Mouse (Mus musculus) CD4-positive, CD25-positive, alpha-beta regulatory T cell, adult 2 months (primary cell): ENCODE measurements around the gene F830045P16Rik.

Experiments
- DNase-seq: peaks from one replicate; pipeline ENCODE4 v3.0.0-alpha.2; 2012; ENCODE audit warnings: low read depth, low spot score

Gene F830045P16Rik

DNA sequence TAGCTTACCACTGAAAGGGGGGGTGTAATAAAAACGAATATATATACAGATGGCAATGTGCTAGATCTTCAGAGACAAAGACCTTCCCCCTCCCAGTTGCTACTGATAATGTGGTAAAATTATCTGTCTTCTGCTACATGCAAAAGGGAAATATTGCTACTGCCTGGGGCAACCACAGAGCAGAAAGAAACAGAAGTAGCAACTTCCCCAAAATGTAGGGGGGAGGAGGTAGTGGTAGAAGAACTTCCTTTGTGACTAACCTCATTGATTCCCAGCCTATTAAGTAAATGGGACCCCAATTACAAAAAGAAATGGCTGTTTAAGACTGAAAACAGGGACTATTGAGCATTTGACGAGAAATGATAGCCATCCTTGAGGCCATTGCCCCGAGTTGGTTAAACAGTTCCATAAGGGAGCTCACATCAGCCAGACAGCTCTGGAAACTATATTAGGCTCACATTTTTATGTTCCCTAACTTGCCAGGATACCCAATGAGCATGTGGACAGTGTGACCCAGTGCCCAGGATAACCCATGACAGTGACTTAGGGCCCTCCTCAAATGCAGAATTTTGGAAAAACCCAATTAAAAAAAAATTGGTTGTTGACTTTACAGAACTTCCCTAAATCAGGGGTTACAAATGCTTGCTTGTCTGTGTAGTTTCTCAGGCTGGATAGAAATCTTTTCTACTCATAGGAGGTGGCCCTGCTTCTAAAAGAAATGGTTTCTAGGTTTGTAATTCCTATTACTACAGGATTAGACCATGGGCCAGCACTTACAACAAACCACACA is 46.7 kb downstream of the F830045P16Rik start:
- DNase-seq, result no peak

DNA sequence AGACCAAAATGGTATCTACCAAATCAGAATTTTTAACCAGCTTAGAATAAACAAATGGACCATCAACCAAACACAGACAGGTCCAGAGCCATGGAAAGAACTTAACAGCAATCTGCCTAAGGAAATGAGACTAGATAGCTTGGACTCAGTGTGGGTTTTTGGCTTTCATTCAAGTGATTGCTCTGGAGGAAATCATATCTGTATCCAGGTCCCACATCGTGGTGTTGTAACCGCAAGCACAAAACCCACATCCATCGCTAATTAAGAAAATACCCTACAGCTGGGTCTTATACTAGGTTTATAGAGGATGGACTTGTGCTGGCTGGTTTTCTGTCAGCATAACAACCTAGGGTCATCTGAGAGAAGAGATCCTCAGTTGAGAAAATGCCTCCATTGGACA is 53.3 kb downstream of the F830045P16Rik start:
- DNase-seq, result no peak

DNA sequence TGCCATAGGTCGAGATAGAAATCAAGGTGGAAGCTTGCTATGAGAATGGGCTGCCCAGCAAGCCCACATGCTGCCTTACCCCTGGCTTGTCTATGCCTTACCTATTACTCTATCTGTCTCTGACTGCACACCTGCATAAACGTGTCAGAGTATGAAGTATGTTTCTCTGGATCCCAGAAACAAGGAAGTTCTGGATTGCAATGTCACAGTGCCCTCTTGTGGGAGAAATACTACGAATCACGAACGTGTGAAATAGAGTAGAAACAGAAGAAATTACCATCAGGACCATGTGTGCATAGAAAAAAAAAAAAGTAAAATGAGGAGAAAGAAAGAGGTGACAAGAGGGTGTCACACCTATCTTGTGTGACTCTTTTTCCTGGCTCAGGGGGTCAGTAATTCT is 64.5 kb downstream of the F830045P16Rik start:
- peak; percentile 17 for DNase-seq

DNA sequence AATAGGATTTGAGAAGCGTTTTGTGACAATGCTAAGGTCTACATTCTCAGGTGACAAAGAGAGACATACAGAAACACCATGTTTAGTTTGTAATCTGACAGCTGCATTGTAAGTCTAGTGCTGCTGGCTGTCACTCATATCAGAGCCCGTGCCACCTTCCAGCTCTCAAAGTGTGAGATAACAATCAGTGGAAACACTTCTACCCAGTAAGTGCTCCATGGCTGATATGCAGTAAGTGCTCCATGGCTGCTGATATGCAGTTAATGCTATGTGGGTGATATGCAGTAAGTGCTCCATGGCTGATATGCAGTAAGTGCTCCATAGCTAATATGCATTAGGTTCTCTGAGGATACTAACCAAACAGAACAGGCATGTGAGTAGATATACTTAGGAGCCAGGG is 65.6 kb downstream of the F830045P16Rik start:
- DNase-seq, result no peak

DNA sequence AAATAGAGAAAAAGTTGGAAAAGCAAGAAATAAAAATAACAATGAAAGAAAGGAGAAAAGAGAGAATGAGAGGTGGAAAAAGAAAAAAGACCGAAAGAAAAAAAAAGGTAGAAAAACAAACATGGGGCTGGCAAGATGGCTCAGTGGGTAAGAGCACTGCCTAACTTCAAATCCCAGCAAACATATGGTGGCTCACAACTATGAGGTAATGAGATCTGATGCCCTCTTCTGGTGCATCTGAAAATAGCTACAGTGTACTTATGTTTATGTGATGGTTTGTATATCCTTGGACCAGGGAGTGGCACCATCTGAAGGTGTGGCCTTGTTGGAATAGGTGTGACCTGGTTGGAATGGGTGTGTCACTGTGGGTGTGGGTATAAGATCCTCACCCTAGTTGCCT is 97.6 kb downstream of the F830045P16Rik start:
- DNase-seq, result peak; percentile 14

DNA sequence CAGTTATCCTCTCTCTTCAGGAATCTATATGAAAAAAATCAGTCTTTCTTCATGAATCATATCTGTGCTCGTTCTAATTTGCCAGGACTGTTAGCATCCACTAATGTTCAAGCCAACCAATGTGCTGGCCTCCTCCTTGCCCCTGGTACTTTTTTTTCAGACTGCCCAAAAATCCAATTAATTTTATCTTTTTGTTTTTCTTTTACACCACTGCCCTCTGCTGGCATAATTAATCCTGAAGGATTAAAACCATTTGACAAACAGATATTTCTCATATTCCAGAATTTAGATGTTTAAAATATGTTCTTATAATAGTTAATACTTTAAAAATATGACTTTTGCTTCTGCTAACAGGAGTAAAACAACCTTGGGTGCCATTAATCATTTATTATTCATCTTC is 101.2 kb downstream of the F830045P16Rik start:
- peak; percentile 4 for DNase-seq

DNA sequence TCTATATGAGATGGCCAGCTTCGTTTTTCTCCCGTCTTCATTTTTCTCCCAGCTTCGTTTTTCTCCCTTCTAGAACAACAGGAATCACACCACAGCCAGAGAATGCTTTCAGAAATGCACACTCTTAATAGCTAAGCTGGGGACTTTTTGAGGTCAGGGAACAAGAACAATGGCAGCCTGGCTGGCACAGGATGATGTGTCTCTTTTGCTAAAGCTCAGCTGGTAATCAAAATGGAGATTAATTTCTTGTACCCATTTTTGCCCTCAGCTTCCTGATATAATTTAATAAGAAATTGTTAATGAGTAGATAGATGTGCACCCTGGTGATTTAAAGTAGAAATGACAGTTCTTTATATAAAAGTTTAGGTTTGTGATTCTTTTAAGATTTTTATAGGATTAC is 112.7 kb downstream of the F830045P16Rik start:
- no peak for DNase-seq

DNA sequence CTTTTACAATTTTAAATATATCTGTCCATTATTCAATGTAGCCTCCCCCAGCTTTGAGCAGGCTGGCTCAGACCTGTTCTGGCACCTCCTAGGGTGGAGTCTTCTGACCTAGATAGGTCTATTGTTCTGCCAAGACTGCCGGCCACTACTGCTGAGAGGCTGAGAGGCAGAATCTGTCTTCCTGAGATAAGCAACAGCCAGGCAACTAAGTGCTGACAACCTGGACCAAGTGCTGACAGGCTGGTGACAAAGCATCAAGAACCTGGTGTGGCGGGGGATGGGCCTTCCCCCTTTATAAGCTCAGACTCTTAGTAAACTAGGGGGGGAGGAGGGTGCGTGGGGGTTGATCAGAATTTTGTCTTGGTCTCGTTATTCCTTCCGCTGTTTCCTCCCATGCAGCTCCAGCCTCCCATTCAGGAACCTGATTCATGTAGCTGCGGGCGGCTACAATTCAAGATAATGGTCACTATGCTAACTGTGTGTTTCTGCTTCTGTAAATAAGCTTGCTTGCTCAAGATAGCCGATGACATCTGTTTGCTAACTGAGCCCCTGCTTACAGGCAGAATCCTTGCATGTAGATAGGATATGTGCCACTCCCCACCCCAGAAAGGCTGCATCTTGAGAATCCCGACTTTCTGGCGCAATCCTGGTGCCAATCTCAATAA is 115.4 kb downstream of the F830045P16Rik start:
- no peak for DNase-seq

DNA sequence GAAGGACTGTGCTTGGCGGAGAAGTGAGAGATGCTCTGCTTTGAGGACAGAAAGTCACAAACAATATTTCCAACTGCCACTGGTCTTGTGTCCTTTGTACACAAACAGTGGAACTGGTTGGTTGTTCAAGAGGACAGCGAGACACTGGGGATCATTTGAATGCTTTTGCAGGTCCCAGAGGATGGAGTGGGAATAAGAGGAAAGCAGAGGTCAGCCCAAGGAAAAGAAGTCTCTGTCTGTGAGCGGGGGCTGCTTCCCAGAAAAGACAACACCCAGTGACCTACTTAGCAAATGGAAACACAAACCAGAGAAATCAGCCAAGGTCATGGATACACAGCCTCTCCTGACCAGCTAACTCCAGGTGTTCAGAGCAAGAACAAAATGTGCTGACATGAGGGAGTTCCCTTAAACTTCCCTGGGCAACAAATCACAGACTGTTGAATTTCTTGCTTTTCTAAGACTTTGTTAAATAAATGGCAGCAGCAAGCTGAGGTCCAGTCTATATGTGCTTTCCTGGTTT is 117.0 kb downstream of the F830045P16Rik start:
- DNase-seq, result no peak

DNA sequence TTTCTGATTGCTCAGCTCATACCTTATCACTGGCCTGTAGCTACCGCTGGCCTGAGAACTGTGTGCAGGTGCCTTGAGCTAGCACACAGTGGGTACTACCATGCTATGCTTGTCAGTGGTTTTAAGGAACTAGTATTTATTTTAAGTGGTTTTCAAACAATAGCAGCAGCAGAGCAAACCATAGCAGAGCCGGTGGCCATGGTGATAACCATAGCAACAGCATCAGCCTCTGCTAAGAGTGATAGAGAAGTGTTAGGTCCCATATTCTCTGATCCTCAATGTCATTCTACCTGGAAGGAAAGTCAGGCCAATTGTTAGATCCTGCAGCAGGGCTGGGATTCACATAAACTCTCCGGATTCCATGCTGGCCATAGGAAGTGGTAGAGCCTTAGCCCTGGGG is 121.8 kb downstream of the F830045P16Rik start:
- DNase-seq, result no peak

DNA sequence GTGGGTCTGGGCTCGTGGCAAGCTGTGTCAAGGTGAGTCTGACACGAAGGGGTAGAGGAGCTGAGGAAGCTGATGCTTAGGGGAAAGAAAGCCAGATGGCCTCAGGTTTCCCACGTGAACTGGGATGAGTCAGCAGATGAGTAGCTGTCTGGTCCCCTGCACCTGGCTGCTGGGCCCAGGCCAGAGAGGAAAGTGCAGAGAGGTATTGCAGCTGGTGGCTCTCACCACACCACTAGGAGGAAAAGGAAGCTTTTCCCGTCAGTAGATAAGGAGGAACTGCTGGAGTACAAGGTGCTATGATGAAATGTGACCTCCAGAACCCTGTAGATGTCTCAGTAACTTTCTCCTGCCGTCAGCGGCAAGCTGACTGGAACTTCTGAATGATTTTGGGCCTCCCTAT is 122.9 kb downstream of the F830045P16Rik start:
- no peak for DNase-seq

DNA sequence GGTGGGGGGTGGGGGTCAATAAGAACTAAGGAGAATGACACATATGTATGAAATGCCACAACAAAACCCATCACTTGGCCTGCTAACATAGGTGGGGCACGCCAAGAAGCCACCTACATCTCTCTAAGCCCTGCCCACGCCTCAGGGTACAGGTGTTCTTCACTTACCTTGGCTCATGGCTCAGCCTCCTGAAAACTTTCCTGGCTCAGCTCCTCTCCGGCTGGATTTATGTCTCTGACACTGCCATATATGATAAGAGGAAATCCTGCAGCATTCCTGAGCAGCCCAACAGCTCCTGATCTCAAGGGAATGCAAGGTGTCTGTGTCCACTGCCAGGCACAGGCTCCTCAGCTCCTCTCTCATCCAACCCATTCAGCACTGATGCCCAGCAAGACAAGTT is 124.8 kb downstream of the F830045P16Rik start:
- DNase-seq, result no peak

DNA sequence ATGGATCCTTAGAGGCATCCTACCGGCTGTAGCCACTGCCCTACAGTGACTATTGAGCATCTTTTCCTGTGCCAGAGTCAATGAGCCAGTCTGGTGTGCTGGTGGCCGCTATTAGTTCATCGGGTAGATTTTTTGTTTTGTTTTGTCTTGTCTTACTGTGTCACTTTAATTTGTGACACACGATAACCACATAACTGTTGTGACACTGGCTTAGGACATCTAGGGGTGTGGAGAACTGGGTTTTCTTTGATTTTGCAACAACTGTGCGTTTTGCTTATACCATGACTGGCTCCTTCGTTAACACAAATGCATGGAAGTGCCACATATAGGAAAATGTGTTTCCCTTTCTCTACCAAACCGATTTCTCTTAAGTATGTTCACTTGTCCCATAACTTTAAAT is 126.1 kb downstream of the F830045P16Rik start:
- no peak for DNase-seq

DNA sequence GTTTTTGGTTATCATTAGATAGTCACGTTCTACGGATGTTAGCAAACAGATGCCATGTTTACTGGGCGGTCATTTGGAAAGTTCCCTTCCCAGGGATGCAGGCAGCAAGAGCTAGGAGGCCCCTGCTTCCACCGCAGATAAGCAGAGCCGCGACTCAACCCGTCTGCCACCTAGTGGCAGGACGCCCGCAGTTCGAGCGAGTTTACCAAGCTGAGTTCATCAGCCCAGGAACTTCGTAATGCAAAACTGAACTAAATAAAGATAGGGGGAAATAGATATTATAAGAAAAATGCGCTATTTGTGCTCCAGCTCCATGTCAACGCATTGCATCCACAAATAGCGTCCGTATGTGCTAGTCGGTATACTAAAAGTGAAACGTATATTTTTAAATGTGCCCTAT is 127.9 kb downstream of the F830045P16Rik start:
- peak; percentile 63 for DNase-seq
